Mouse (Mus musculus) thymus, postnatal 14 days (tissue): Measurements from ENCODE around the gene Endov.

Source experiments
- DNase-seq: peaks from one replicate; pipeline ENCODE4 v3.0.0; 2021

Endov gene

DNA sequence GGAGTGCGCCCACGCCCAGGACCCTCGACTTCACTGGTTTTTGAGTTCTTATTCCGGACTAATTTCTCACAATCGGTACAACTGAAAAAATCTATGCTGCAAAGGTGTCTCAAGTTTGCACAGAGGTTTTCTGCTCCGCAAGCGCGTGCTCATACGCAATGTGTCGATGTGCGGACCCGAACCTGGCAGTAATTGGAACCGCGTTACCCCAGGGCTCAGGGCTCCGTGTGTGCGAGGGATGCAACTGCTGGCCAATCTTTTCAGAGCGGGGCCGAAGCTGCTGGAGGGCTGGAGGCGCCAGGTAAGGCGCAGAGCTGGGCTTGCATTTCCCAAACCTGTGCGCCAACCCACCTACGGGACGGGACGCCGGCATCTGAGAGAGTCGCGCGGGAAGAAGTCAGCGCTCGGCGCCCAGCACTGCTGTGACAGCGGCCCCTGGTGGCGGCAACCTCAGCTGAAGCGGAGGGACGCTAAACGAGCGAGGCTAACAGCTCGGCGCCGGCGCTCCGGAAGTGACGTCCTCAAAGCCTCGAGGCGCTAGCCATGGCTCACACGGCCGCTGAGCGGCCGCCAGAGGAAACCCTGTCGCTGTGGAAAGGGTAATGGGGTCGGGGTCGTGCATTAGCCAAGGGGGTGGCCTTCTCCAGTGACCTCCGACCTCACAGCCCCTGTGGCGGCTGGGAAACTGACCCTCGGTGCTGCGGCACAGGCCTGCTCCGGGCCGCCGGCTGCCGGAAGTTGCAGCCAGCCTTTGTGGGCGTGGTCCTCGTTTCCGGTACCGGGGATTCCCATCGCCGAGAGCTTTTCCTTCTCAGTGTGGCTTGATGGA is at the start of gene Endov:
Gene Endov (plus strand): TSS at position 487 of the 829 bp plus-strand sequence.
- peak; percentile 99 for DNase-seq

DNA sequence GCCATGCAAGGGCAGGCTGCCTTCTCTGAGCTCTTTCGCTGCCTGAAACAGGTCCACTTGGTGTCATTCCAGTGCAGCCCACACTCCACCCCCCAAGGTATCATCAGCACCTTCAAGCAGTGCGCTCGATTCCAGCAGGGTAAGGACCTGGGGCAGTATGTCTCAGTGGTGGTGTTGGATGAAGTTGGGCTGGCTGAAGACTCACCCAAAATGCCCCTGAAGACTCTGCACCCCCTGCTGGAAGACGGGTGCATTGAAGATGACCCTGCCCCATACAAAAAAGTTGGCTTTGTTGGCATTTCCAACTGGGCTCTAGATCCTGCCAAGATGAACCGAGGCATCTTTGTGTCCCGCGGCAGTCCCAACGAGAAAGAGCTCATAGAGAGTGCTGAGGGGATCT is 48.9 kb upstream of the Endov start:
- DNase-seq = peak; percentile 44

- DNase-seq = no peak
Measured at GRCm38 (mm10) chr11:119443442-119443841, 47.7 kb upstream of the Endov start.

- no peak for DNase-seq
Measured at GRCm38 (mm10) chr11:119456097-119456496, 35.0 kb upstream of the Endov start.

- DNase-seq = no peak
Measured at GRCm38 (mm10) chr11:119477876-119478275, 13.3 kb upstream of the Endov start.

- no peak for DNase-seq
Measured at GRCm38 (mm10) chr11:119491690-119492087, 542 bp downstream of the Endov start.

- no peak for DNase-seq
Measured at GRCm38 (mm10) chr11:119492830-119493229, 1.7 kb downstream of the Endov start.

- DNase-seq = no peak
Measured at GRCm38 (mm10) chr11:119493516-119493915, 2.4 kb downstream of the Endov start.

DNA sequence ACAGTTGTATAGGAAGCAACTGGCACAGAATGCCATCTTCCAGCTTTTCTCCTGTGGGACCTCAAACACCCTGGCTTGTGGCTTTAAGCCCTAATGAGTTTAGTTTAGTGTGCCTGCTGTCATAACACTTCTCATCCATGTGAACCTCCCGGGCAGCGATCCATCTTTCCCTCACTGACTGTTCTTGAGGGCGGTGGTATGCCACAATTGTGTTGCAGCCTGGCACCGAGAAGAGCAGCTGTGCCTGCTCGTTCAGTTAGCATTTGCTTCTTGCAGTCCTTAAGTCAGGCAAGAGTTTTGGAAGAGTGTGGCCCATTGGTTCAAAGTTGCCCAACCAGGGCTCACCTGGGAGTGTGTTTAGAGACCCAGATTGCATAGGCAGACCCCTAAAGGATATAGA is 5.0 kb downstream of the Endov start:
- no peak for DNase-seq

- no peak for DNase-seq
Measured at GRCm38 (mm10) chr11:119497451-119497850, 6.3 kb downstream of the Endov start.

- DNase-seq = no peak
Measured at GRCm38 (mm10) chr11:119499297-119499696, 8.2 kb downstream of the Endov start.

DNA sequence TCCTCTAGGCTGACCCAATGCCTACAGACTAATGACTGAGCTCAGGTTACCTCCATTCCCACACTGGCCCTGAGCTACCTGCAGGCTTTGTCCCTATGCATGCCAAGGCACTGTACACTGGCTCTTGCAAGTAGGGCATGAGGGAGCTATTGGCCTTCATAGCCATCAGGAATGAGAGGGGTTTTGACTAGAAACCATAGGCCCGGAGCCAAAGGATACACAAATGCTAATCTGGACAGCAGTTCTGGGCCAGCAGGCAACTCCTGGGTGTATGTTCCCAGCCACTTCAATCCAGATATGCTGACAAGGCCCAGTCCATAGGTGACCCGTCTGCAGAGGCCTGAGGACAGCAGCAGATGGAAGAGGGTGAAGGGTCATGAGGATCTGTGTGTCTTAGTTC is 8.9 kb downstream of the Endov start:
- DNase-seq = no peak

DNA sequence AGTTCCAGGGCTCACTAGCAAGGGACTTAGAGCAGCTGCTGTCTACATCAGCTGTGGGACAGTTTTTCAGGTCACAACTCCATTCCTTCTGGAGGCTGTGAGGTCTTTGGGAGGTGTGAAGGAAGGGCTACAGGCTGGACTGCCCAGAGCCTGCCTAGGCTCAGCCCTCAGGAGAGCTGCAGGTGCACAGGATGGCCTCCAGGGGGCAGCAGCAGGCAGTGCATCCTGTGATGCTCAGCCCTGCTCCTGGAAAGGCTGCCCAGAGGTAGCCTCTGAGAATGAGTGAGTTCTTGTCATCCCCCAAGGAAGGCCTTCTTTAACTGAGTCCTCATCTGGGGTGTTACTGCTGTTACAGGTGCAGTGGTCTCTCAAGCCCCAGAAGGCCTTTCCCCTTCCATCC is 12.5 kb downstream of the Endov start:
- DNase-seq = peak; percentile 70

- DNase-seq = no peak
Measured at GRCm38 (mm10) chr11:119506386-119506785, 15.2 kb downstream of the Endov start.

DNA sequence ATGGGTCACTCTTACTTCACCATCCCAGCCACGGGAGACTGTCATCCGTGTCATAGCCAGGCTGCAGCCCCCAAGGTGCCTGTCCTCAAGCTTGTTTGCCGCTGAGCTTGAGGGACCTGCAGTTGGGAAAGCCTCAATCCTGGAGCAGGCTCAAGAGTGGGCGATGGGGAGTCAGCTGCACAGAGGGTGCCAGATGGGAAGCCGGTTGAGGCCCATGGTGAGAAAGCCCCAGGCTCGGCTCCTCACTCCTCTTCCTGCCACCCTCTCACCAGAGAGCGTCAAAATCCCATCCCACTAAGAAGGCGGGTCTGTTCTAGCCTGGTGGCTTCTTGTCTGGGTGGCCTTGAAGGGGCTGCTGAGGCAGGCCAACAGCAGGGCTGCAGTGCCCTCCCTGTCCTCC is 16.6 kb downstream of the Endov start:
- no peak for DNase-seq

DNA sequence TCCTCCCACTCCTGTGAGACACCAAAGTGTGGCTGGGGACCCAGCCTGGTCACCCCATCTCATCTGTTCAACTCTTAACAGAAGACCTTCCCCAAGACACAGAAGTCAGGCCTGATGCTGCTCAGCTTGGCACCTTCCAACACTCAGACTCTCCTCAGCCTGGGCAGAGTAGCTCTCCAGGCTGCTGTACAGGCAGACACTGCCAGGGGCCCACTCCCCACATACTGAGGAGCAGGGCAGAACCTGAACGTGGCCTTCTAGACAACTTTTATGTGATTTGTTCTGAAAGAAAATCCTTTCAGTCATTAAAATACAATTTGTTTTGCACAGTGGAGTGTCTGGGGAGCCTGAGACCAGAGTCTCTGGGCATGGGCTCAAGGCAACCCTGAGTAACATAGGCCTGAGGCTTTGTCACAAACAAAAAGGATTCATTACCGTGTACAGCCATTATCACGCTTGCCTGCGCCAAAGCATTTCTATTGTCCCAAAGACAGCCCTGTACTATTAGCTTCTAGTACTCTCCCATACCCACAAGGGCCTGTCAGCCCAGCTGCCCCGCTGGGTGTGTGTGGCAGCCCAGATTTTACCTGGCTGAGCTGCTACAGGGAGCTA is 18.1 kb downstream of the Endov start:
- no peak for DNase-seq

DNA sequence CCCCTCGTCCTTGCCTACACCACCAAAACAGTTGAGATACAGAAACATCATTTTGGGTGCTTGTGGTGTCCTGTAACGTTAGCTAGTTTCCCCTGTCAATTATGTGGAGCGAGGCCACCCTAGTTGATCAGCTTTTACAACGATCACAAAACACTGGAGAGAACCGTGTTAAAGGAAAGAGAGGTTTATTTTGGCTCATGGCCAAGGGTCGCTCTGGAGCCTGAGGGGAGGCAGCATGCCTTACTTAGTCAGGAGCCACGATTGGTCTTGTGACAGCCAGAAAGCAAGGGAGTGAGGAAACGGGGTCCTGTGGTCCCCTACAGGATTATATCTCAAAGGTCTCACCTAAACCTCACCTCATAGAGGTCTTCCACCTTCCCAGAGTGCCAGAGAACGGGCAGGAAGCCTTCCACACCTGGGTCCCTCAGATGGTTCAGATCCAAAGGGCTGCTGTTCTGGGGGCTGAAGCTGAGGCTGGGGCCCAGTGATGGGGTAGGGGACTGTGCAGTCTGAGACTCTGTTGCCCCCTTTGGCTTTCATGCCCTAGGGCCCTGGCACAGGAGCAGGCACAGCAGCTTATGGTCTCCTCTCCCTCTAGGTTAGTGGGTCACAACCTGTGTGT is 22.0 kb downstream of the Endov start:
- no peak for DNase-seq

GRCm38 (mm10) chr11:119514108-119514860 is 23.1 kb downstream of the Endov start:
- no peak for DNase-seq

DNA sequence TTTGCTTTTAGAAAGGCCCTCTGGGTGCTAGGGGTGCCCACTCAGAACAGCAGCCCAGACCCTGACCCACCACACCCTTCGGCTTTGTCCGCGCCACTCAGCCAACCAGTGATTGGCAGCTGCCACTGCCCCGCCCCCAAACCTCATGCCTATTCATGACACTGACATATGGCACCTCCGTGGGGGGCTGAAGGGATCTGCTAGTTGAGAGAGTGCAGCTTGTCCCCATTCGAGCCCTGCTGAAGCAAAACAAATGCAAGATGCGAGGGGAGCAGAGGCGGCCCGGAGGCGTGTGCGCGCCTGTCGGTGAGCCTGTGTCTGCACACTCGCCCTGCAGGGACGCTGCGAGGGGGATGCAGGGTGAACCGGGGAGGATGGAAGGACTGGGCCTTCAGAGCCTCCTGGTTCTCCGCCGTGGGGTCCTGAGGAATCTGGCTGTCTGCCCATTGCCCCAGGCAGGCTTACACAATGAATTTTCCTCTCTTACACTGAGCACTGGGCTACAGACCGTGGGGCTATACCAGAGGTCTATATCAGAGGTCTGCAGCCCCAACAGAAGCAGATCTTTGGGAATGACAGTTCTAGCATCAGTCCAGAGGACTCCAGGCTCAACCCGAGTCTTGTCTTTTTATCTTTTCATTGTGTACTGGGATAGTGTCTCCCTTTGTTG is 24.0 kb downstream of the Endov start:
- no peak for DNase-seq

GRCm38 (mm10) chr11:119515823-119516676 is 24.9 kb downstream of the Endov start:
- no peak for DNase-seq

- no peak for DNase-seq
Measured at GRCm38 (mm10) chr11:119516677-119517361, 25.7 kb downstream of the Endov start.
